Mouse (Mus musculus): ENCODE measurements at regions not wholly inside any gene's neighbourhood (a gene's known extent, or its start where the extent isn't known, plus 50 kb on each side); places are given as distances from the start of the nearest gene placed in this dataset.
"Not testable (repeated sequence)": the region's sequence is repeated elsewhere in the genome, so short reads cannot be mapped to it uniquely, and the experiment has no call there.

- no peak for DNase-seq (ENCODE audit: low read depth, low spot score)
These were observed 197.4 kb downstream of the Prex1 start for GRCm38 (mm10) chr2:166516261-166516660.

GRCm38 (mm10) chr2:166514664-166515063, 199.0 kb downstream of the Prex1 start:
- DNase-seq (ENCODE audit: low read depth, low spot score): no peak

- no peak for DNase-seq (ENCODE audit: low read depth, low spot score)
These were observed 201.1 kb downstream of the Prex1 start for GRCm38 (mm10) chr2:166512488-166512887.

- not testable (repeated sequence) for DNase-seq (ENCODE audit: low read depth, low spot score)
These were observed 202.2 kb downstream of the Prex1 start for GRCm38 (mm10) chr2:166511477-166511876.

- no peak for DNase-seq (ENCODE audit: low read depth, low spot score)
These were observed 202.9 kb downstream of the Prex1 start for GRCm38 (mm10) chr2:166510776-166511175.

GRCm38 (mm10) chr2:166509591-166509990, 204.0 kb downstream of the Prex1 start:
- no peak for DNase-seq (ENCODE audit: low read depth, low spot score)

GRCm38 (mm10) chr2:166508656-166509420, 204.8 kb downstream of the Prex1 start:
- no peak for DNase-seq (ENCODE audit: low read depth, low spot score)

- no peak for DNase-seq (ENCODE audit: low read depth, low spot score)
These were observed 208.3 kb downstream of the Prex1 start for GRCm38 (mm10) chr2:166505309-166505708.

GRCm38 (mm10) chr2:166503666-166504065, 210.0 kb downstream of the Prex1 start:
- DNase-seq (ENCODE audit: low read depth, low spot score): no peak

- no peak for DNase-seq (ENCODE audit: low read depth, low spot score)
These were observed 220.7 kb downstream of the Prex1 start for GRCm38 (mm10) chr2:166492895-166493294.

- DNase-seq (ENCODE audit: low read depth, low spot score): no peak
These were observed 221.2 kb downstream of the Prex1 start for GRCm38 (mm10) chr2:166492421-166492820.

- no peak for DNase-seq (ENCODE audit: low read depth, low spot score)
These were observed 221.8 kb downstream of the Prex1 start for GRCm38 (mm10) chr2:166491861-166492260.

- DNase-seq (ENCODE audit: low read depth, low spot score): no peak
These were observed 224.4 kb downstream of the Prex1 start for GRCm38 (mm10) chr2:166489041-166489872.

- DNase-seq (ENCODE audit: low read depth, low spot score): no peak
These were observed 225.9 kb downstream of the Prex1 start for GRCm38 (mm10) chr2:166487688-166488087.

GRCm38 (mm10) chr2:166485788-166486187, 227.8 kb downstream of the Prex1 start:
- DNase-seq (ENCODE audit: low read depth, low spot score): no peak

GRCm38 (mm10) chr2:166485361-166485760, 228.3 kb downstream of the Prex1 start:
- no peak for DNase-seq (ENCODE audit: low read depth, low spot score)

- no peak for DNase-seq (ENCODE audit: low read depth, low spot score)
These were observed 229.9 kb downstream of the Prex1 start for GRCm38 (mm10) chr2:166483617-166484319.

GRCm38 (mm10) chr2:166482720-166483616, 230.7 kb downstream of the Prex1 start:
- no peak for DNase-seq (ENCODE audit: low read depth, low spot score)

- no peak for DNase-seq (ENCODE audit: low read depth, low spot score)
These were observed 231.9 kb downstream of the Prex1 start for GRCm38 (mm10) chr2:166481774-166482173.

- DNase-seq (ENCODE audit: low read depth, low spot score): no peak
These were observed 232.3 kb downstream of the Prex1 start for GRCm38 (mm10) chr2:166481362-166481761.

GRCm38 (mm10) chr2:166480883-166481282, 232.7 kb downstream of the Prex1 start:
- DNase-seq (ENCODE audit: low read depth, low spot score): no peak
